Mouse (Mus musculus): ENCODE results near the gene Best3. TPM values are rescaled to one million over a fixed set of nuclear protein-coding genes. Genes with fewer than 3 reads are reported as not detected.
A peak's percentile ranks its signal among the peaks of the same experiment; 100 is the strongest.

The Best3 gene
- total RNA-seq (2014; fragmentation: Nextera tagmentation) (not detected in 2 replicates), total RNA-seq (2017) (not detected in 2 replicates)

- no peak for ATAC-seq (replicated peaks; ENCODE audit: low FRiP score, low TSS enrichment, poor library complexity, severe bottlenecking)
Measured at GRCm38 (mm10) chr10:116986264-116987082, at the start of gene Best3. TSS of gene Best3 (plus strand) at chr10:116986314.

- peak; percentile 72 for ATAC-seq (replicated peaks; ENCODE audit: low FRiP score, low TSS enrichment, poor library complexity, severe bottlenecking)
Measured at GRCm38 (mm10) chr10:116943025-116943424, 43.1 kb upstream of the Best3 start.

GRCm38 (mm10) chr10:116944144-116944543 is 42.0 kb upstream of the Best3 start:
- ATAC-seq (replicated peaks; ENCODE audit: low FRiP score, low TSS enrichment, poor library complexity, severe bottlenecking) = no peak

GRCm38 (mm10) chr10:116944940-116945339 is 41.2 kb upstream of the Best3 start:
- ATAC-seq (replicated peaks; ENCODE audit: low FRiP score, low TSS enrichment, poor library complexity, severe bottlenecking) = no peak

GRCm38 (mm10) chr10:116948414-116948813 is 37.7 kb upstream of the Best3 start:
- ATAC-seq (replicated peaks; ENCODE audit: low FRiP score, low TSS enrichment, poor library complexity, severe bottlenecking) = no peak

GRCm38 (mm10) chr10:116949111-116950008 is 36.8 kb upstream of the Best3 start:
- peak; percentile 39; the same call in 1 of the 2 replicates for ATAC-seq (replicated peaks; ENCODE audit: low FRiP score, low TSS enrichment, poor library complexity, severe bottlenecking)

- peak; percentile 90 for ATAC-seq (replicated peaks; ENCODE audit: low FRiP score, low TSS enrichment, poor library complexity, severe bottlenecking)
Measured at GRCm38 (mm10) chr10:116950009-116950769, 35.9 kb upstream of the Best3 start, which contains the start of gene Rab3ip. TSS of gene Rab3ip (minus strand) at chr10:116950769.

GRCm38 (mm10) chr10:116950886-116951285 is 35.2 kb upstream of the Best3 start:
- ATAC-seq (replicated peaks; ENCODE audit: low FRiP score, low TSS enrichment, poor library complexity, severe bottlenecking) = no peak

GRCm38 (mm10) chr10:116955191-116955590 is 30.9 kb upstream of the Best3 start:
- no peak for ATAC-seq (replicated peaks; ENCODE audit: low FRiP score, low TSS enrichment, poor library complexity, severe bottlenecking)

- no peak for ATAC-seq (replicated peaks; ENCODE audit: low FRiP score, low TSS enrichment, poor library complexity, severe bottlenecking)
Measured at GRCm38 (mm10) chr10:116956483-116957158, 29.5 kb upstream of the Best3 start.

GRCm38 (mm10) chr10:116957867-116958551 is 28.1 kb upstream of the Best3 start:
- no peak for ATAC-seq (replicated peaks; ENCODE audit: low FRiP score, low TSS enrichment, poor library complexity, severe bottlenecking)

- ATAC-seq (replicated peaks; ENCODE audit: low FRiP score, low TSS enrichment, poor library complexity, severe bottlenecking) = no peak
Measured at GRCm38 (mm10) chr10:116962152-116962551, 24.0 kb upstream of the Best3 start.

- no peak for ATAC-seq (replicated peaks; ENCODE audit: low FRiP score, low TSS enrichment, poor library complexity, severe bottlenecking)
Measured at GRCm38 (mm10) chr10:116962803-116963202, 23.3 kb upstream of the Best3 start.

GRCm38 (mm10) chr10:116964084-116964483 is 22.0 kb upstream of the Best3 start:
- ATAC-seq (replicated peaks; ENCODE audit: low FRiP score, low TSS enrichment, poor library complexity, severe bottlenecking) = no peak

- ATAC-seq (replicated peaks; ENCODE audit: low FRiP score, low TSS enrichment, poor library complexity, severe bottlenecking) = no peak
Measured at GRCm38 (mm10) chr10:116964571-116964970, 21.5 kb upstream of the Best3 start.

GRCm38 (mm10) chr10:116965297-116965696 is 20.8 kb upstream of the Best3 start:
- ATAC-seq (replicated peaks; ENCODE audit: low FRiP score, low TSS enrichment, poor library complexity, severe bottlenecking) = no peak

GRCm38 (mm10) chr10:116966065-116966464 is 20.0 kb upstream of the Best3 start:
- ATAC-seq (replicated peaks; ENCODE audit: low FRiP score, low TSS enrichment, poor library complexity, severe bottlenecking) = no peak

- no peak for ATAC-seq (replicated peaks; ENCODE audit: low FRiP score, low TSS enrichment, poor library complexity, severe bottlenecking)
Measured at GRCm38 (mm10) chr10:116968741-116969140, 17.4 kb upstream of the Best3 start.
